Mouse (Mus musculus): ENCODE data around the gene Rps16.

GRCm38 (mm10) chr7:28375176-28375921, 24.9 kb downstream of the Rps16 start:
- no peak for TF ChIP-seq GATA1 (IDR thresholded peaks at IDR 0.05; ENCODE audit: low read length)
- no peak for TF ChIP-seq TAL1 (IDR thresholded peaks at IDR 0.05; ENCODE audit: low read length)
